Mouse (Mus musculus) layer of hippocampus, adult 18-20 months (tissue): ENCODE measurements at regions not wholly inside any gene's neighbourhood (a gene's known extent, or its start where the extent isn't known, plus 50 kb on each side); places are given as distances from the start of the nearest gene placed in this dataset.

Experiments used
- DNase-seq, 2 experiments: peaks; one replicate each; pipeline ENCODE4 v3.0.0; 2022; ENCODE audit warnings: low spot score in 2 of 2

DNA sequence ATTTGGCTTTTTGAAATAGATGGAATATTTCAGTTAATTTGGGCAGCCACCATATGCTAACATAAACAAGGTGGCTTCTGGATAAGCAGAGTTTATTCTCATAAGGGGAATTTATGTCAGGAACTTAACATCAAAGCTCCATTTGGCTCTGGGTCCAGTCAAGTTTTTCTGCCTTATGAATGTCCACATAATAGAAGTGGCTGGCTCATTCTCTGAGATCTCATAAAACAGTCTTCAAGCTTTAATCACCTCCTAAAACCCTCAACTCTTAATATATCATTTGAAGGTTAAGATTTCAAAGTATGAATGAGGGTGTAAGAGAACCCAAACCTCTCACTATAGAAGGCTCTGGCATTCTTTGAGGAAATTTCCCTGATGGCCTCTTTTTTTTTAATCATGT lies 1361.0 kb downstream of the Efna5 start:
- no peak for DNase-seq

- no peak for DNase-seq
These were observed 1366.1 kb downstream of the Efna5 start for GRCm38 (mm10) chr17:61515059-61515458.

DNA sequence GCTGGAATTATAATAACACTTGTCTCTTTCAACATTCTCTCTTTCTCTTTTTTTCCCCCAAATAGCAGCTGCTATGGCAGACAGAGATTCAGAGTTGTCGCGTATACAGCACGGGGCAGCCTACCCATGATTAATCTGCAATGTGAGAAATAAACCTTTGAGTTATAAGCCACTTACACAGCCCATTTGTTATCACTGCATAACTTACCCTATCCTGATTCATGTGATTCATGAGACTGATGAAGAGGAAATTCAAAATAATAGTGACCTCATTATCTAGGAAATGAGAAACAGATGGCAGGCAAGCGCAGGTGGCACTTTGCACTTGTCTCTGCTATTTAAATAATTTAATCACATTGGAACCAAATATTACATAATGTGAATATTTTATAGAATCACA lies 1367.7 kb downstream of the Efna5 start:
- DNase-seq, result peak in 1 of 2 experiments; percentile 5

DNA sequence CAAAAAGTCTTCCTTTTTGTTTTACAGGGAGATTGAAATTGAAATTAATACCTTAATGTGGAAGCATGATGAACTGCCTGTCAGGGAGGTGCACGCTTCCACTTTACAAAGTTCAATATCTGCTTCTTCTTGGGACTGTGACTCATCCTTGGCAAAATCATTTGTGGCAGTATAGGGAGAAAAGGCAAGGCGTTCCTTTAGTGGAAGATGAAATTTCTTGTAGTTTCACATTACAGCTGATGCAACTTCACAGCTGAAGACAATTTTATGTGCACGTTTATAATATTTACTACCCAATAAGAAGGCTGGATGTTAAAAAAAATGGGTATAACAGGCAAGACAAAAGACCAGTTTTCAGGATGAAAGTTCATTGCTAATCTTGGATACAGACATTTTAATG lies 1385.9 kb downstream of the Efna5 start:
- DNase-seq, result no peak

GRCm38 (mm10) chr17:61477457-61477856 lies 1403.7 kb downstream of the Efna5 start:
- no peak for DNase-seq

GRCm38 (mm10) chr17:61474405-61474804 lies 1406.7 kb downstream of the Efna5 start:
- DNase-seq, result no peak

DNA sequence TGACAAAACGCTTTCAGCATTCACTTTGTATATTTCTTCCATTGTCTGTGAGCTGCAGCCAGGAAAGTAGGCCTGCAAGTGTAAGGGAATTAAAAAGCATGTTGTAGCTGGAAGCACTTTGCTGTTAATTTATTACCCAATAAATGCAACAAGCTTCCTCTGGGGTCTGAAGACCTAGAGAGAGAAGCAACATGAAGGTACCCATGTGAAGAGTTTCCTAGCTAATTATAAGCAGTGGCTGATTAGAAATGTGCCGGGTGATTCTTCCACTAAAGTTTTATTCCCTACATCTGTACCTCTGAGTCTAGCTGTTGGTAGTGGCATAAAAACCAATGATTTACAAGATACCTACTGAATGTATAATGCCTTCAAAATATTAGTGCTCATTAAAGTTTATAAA lies 1428.2 kb downstream of the Efna5 start:
- DNase-seq, result no peak

DNA sequence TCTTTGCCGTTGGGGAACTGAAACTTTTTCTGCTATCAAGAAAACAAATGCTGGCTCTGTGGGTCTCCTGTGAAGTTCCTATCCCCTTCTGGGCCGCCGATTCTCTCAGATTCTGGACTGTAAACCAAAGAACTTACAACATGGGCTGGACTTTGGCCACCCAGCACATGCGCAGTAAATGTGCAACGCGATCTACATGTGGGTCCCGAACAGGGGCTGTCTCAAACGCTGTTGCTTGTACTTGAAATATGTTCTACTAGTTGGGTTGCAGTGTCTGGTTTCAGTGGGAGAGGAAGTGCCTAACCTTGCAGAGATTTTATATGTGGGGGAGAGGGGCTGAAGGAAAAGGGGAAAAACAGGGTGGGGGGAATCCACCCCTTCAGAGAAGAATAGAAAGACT lies 1454.3 kb downstream of the Efna5 start:
- DNase-seq, result no peak
